Mouse (Mus musculus): ENCODE results near the gene Ei24. TPM values are rescaled to one million over a fixed set of nuclear protein-coding genes. Genes with fewer than 3 reads are reported as not detected.

The Ei24 gene
- polyA plus RNA-seq, 1 experiment from 2014 or later: 125 TPM

DNA sequence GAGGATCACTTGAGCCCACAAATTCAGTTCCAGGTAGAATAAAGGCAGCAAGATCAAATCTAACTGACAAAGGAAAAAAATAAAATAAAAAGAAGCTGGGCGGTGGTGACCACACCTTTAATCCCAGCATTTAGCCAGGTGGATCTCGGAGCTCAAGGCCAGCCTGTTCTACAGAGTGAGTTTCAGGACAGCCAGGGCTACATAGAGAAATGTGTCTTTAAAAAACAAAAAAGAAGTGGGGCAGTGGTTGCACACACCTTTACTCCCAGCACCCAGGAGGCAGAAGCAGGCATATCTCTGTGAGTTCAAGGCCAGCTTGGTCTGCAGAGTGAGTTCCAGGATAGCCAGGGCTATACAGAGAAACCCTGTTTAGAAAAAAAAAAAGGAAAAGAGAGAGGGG lies 4.8 kb upstream of the Ei24 start:
- WGBS: 90% methylated on average over 2 of the region's 2 CpGs
- no peak overlapping the region for H3K27ac ChIP-seq (ENCODE audit: low read depth, low read length)
- ATAC-seq: no peak
- no peaks in the 10 kb centered on the region for H3K9me3 ChIP-seq (ENCODE audit: control insufficient read depth, low read length)
- H3K9ac ChIP-seq (ENCODE audit: low read depth, low read length): no peak overlapping the region
- H3K4me1 ChIP-seq (ENCODE audit: control insufficient read depth, insufficient read depth, low read depth, low read length): no peaks in the 10 kb centered on the region
- no peaks in the 10 kb centered on the region for H3K27me3 ChIP-seq (replicated peaks; ENCODE audit: control insufficient read depth, insufficient read depth, low read length)
- no peak overlapping the region for H3K4me2 ChIP-seq (ENCODE audit: low read length)
- no peak overlapping the region for H3K4me3 ChIP-seq (ENCODE audit: low read length)
- no peaks in the 10 kb centered on the region for H3K36me3 ChIP-seq (ENCODE audit: control insufficient read depth, insufficient read depth, low read length)

DNA sequence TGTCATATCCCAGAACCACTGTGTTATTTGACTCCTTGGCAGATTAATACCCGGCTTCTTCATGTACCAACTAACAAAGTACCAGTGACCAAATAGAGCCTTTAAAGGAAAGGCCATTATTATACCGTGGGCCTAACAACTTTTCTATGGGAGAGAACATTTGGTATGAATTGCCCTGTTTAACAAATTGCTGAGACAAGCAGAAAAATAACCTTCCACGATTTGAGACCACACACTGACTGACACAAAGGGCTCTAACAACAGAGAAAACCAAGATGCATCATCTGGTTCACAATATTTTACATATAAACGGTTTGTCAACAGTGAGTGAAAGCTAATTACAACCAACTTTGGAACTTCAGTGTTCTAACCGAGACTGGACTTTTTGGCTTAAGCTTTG lies 969 bp downstream of the Ei24 start:
- Histone ChIP-seq H3K4me1 (ENCODE audit: control insufficient read depth, insufficient read depth, low read depth, low read length) (peaks cover 11% of the 10 kb centered on the region), H3K36me3 (ENCODE audit: control insufficient read depth, insufficient read depth, low read length) (0 out of 2 replicates have a peak, but pooled peaks cover 2% of the 10 kb centered on the region), H3K27ac (ENCODE audit: low read depth, low read length) (no peak overlapping the region), H3K4me3 (ENCODE audit: low read length) (peak overlapping the region; percentile 71), H3K9me3 (ENCODE audit: control insufficient read depth, low read length) (no peaks in the 10 kb centered on the region), H3K9ac (ENCODE audit: low read depth, low read length) (peak overlapping the region; percentile 86), H3K27me3 (replicated peaks; ENCODE audit: control insufficient read depth, insufficient read depth, low read length) (no peaks in the 10 kb centered on the region), H3K4me2 (ENCODE audit: low read length) (peak overlapping the region; percentile 73)
- WGBS: 17% methylated on average over 5 of the region's 5 CpGs
- ATAC-seq: no peak

DNA sequence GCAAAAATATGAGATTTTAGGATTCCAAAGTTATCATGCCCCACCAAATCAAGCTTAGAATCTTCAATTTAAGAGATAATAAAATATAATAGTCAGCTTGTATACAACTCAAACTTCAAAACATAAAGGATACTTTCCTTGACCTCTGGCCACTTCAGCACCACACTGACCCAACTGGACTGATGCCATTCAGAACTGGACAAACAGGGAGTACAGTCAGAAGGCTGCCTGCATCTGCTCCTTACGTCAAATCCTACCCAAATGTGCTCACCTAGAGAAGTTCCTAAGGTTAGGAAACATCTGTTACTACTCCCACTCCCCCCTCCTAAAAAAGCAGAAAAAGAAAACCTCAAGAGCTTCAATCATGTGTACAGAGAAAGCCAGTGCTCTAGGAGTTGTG lies 1.6 kb downstream of the Ei24 start:
- H3K4me2 ChIP-seq (ENCODE audit: low read length): peak overlapping the region; percentile 73
- H3K36me3 ChIP-seq (ENCODE audit: control insufficient read depth, insufficient read depth, low read length): peaks cover 4% of the 10 kb centered on the region; the same call in 1 of the 2 replicates
- H3K27me3 ChIP-seq (replicated peaks; ENCODE audit: control insufficient read depth, insufficient read depth, low read length): no peaks in the 10 kb centered on the region
- no peaks in the 10 kb centered on the region for H3K9me3 ChIP-seq (ENCODE audit: control insufficient read depth, low read length)
- no peak overlapping the region for H3K9ac ChIP-seq (ENCODE audit: low read depth, low read length)
- no peak overlapping the region for H3K4me3 ChIP-seq (ENCODE audit: low read length)
- peaks cover 11% of the 10 kb centered on the region for H3K4me1 ChIP-seq (ENCODE audit: control insufficient read depth, insufficient read depth, low read depth, low read length)
- no peak overlapping the region for H3K27ac ChIP-seq (ENCODE audit: low read depth, low read length)
- WGBS: 76% methylated on average over 1 of the region's 1 CpGs
- ATAC-seq: no peak

DNA sequence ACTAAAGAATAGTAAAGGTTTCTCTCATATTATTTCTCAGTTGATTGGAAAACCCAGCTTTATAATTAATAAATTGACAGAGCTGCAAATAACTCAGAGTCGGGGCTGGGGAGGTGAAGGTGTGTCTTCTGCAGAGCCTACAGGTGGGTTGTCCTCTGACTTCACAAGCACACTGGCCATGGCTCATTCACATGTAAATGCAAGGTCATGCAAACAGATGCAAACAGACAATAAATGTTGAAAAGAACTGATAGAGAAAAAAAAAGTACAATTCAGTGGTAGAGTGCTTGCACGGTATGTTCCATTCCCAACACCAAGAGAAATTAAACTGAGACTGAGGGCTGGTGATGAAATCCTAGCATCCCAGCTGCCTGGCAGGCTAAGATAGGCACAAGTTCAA lies 2.7 kb downstream of the Ei24 start:
- Histone ChIP-seq H3K36me3 (ENCODE audit: control insufficient read depth, insufficient read depth, low read length) (peaks cover 12% of the 10 kb centered on the region), H3K4me3 (ENCODE audit: low read length) (no peak overlapping the region), H3K9ac (ENCODE audit: low read depth, low read length) (no peak overlapping the region), H3K4me2 (ENCODE audit: low read length) (no peak overlapping the region), H3K27me3 (replicated peaks; ENCODE audit: control insufficient read depth, insufficient read depth, low read length) (no peaks in the 10 kb centered on the region), H3K27ac (ENCODE audit: low read depth, low read length) (no peak overlapping the region), H3K4me1 (ENCODE audit: control insufficient read depth, insufficient read depth, low read depth, low read length) (peaks cover 11% of the 10 kb centered on the region), H3K9me3 (ENCODE audit: control insufficient read depth, low read length) (no peaks in the 10 kb centered on the region)
- ATAC-seq: no peak
- WGBS: 76% methylated on average over 2 of the region's 2 CpGs

DNA sequence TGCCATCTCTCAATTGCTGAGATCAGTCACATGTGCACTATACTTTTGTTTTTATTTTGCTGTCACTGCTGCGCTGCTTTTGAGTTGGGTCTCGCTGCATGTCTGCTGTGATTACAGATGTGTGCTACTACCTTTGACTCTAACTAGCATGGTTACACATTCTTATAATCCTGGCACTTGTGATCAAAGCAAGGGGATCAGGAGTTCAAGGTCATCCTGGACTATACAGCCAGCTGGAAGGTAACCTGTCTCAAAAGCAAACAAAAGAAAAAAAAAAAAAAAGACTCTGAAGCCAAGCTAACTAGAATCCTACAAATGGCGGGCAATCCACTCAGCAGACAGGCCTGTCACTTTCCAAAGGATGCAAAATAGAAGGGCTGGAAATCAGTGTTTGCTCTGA lies 5.0 kb downstream of the Ei24 start:
- WGBS: 97% methylated on average over 3 of the region's 3 CpGs
- no peak for ATAC-seq
- Histone ChIP-seq H3K36me3 (ENCODE audit: control insufficient read depth, insufficient read depth, low read length) (peaks cover 28% of the 10 kb centered on the region), H3K27ac (ENCODE audit: low read depth, low read length) (no peak overlapping the region), H3K4me3 (ENCODE audit: low read length) (no peak overlapping the region), H3K27me3 (replicated peaks; ENCODE audit: control insufficient read depth, insufficient read depth, low read length) (no peaks in the 10 kb centered on the region), H3K9me3 (ENCODE audit: control insufficient read depth, low read length) (no peaks in the 10 kb centered on the region), H3K4me1 (ENCODE audit: control insufficient read depth, insufficient read depth, low read depth, low read length) (peaks cover 11% of the 10 kb centered on the region), H3K4me2 (ENCODE audit: low read length) (no peak overlapping the region), H3K9ac (ENCODE audit: low read depth, low read length) (no peak overlapping the region)

DNA sequence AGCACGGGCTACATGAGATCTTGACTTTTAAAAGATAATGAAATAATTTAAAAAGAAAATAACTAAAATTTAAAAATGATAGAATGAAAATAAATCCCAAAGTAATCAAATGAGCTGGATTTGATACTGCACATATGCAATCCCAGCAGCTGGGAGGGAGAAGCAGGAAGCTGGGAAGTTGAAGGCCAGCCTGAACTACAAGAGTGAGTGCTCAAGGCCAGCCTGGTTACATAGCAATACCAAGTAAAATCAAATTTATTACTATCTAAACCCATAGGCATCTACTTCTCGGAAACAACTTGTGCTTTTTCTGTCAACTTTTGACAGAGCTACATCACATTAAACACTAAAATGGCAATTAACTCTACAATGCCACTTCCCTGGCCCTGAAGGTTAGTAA lies 13.3 kb downstream of the Ei24 start:
- no peaks in the 10 kb centered on the region for H3K27me3 ChIP-seq (replicated peaks; ENCODE audit: control insufficient read depth, insufficient read depth, low read length)
- no peak overlapping the region for H3K4me3 ChIP-seq (ENCODE audit: low read length)
- no peak overlapping the region for H3K27ac ChIP-seq (ENCODE audit: low read depth, low read length)
- H3K36me3 ChIP-seq (ENCODE audit: control insufficient read depth, insufficient read depth, low read length): peaks cover 48% of the 10 kb centered on the region
- H3K4me1 ChIP-seq (ENCODE audit: control insufficient read depth, insufficient read depth, low read depth, low read length): no peaks in the 10 kb centered on the region
- no peak overlapping the region for H3K4me2 ChIP-seq (ENCODE audit: low read length)
- ATAC-seq: no peak
- no peak overlapping the region for H3K9ac ChIP-seq (ENCODE audit: low read depth, low read length)
- WGBS: 94% methylated on average over 2 of the region's 2 CpGs
- H3K9me3 ChIP-seq (ENCODE audit: control insufficient read depth, low read length): no peaks in the 10 kb centered on the region

DNA sequence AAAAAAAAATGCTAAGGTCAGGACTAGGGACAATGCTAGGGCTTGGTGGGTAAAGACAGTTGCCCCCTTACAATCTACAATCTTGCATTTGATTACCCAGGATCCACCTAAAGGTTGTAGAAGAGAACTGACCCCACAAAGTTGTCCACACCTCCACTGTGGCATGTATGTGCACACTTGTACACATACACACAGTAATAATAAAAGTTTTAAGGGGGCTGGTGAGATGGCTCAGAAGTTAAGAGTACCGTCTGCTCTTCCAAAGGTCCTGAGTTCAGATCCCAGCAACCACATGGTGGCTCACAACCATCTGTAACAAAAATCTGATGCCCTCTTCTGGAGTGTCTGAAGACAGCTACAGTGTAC lies 28.2 kb downstream of the Ei24 start:
- Histone ChIP-seq H3K4me3 (ENCODE audit: low read length) (no peak overlapping the region), H3K4me2 (ENCODE audit: low read length) (no peak overlapping the region; the same call in 1 of the 2 replicates)
- 85% methylated on average over 1 of the region's 1 CpGs for WGBS

DNA sequence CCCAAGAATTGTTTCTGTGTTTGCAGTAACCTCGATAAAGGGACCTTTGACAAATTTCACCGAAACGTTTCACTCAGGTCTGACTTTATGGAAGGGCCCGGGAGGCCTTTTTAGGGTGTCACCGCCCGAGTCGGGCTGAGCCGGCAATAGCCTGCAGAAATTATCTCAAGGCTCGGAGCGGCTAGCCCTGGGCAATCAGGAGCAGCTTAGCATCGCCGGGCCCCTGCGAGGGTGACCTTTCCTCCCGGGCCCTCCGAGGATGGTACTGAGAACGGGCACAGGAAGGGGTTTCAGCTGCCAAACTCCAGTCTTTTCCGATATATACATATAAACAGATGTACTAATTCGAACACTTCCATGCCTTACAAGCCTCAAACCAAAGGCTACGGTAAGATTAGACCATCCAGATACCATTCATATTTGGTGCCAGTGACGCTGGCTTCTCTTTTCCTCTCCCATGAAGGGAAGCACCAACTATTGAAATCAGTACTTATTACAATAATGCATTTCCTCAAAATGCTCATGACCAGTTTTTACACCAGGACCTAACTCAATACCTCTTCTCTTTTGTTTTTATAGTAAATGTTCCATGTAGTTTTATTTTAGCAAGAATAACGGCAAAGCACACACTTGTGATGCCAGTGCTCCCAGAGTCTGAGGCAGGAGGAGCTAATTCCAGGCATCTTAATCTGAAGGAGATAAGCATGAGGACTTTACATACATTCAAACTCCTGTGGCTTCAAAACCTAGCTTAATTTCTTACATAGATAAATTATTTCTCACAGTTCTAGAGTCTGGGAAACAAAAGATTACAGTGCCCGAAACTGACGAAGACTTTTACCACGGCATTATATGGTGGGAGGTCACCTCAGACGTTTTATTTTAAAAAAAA lies 28.8 kb downstream of the Ei24 start:
- Histone ChIP-seq H3K4me1 (ENCODE audit: control insufficient read depth, insufficient read depth, low read depth, low read length) (peaks cover 16% of the 10 kb centered on the region), H3K4me2 (ENCODE audit: low read length) (peak overlapping the region; percentile 84), H3K4me3 (ENCODE audit: low read length) (peak overlapping the region; percentile 73), H3K9ac (ENCODE audit: low read depth, low read length) (peak overlapping the region; percentile 84), H3K9me3 (ENCODE audit: control insufficient read depth, low read length) (no peaks in the 10 kb centered on the region), H3K36me3 (ENCODE audit: control insufficient read depth, insufficient read depth, low read length) (no peaks in the 10 kb centered on the region), H3K27me3 (replicated peaks; ENCODE audit: control insufficient read depth, insufficient read depth, low read length) (no peaks in the 10 kb centered on the region), H3K27ac (ENCODE audit: low read depth, low read length) (peak overlapping the region; percentile 87)
- ATAC-seq: peak; percentile 1
- 15% methylated on average over 25 of the region's 25 CpGs for WGBS

More for the DNA sequence above, 28.2 kb downstream of the Ei24 start:
- no peaks in the 10 kb centered on the region for H3K9me3 ChIP-seq (ENCODE audit: control insufficient read depth, low read length)
- peaks cover 16% of the 10 kb centered on the region for H3K4me1 ChIP-seq (ENCODE audit: control insufficient read depth, insufficient read depth, low read depth, low read length)
- H3K27me3 ChIP-seq (replicated peaks; ENCODE audit: control insufficient read depth, insufficient read depth, low read length): no peaks in the 10 kb centered on the region
- no peaks in the 10 kb centered on the region for H3K36me3 ChIP-seq (ENCODE audit: control insufficient read depth, insufficient read depth, low read length)
- ATAC-seq: no peak
- H3K27ac ChIP-seq (ENCODE audit: low read depth, low read length): no peak overlapping the region
- H3K9ac ChIP-seq (ENCODE audit: low read depth, low read length): no peak overlapping the region

DNA sequence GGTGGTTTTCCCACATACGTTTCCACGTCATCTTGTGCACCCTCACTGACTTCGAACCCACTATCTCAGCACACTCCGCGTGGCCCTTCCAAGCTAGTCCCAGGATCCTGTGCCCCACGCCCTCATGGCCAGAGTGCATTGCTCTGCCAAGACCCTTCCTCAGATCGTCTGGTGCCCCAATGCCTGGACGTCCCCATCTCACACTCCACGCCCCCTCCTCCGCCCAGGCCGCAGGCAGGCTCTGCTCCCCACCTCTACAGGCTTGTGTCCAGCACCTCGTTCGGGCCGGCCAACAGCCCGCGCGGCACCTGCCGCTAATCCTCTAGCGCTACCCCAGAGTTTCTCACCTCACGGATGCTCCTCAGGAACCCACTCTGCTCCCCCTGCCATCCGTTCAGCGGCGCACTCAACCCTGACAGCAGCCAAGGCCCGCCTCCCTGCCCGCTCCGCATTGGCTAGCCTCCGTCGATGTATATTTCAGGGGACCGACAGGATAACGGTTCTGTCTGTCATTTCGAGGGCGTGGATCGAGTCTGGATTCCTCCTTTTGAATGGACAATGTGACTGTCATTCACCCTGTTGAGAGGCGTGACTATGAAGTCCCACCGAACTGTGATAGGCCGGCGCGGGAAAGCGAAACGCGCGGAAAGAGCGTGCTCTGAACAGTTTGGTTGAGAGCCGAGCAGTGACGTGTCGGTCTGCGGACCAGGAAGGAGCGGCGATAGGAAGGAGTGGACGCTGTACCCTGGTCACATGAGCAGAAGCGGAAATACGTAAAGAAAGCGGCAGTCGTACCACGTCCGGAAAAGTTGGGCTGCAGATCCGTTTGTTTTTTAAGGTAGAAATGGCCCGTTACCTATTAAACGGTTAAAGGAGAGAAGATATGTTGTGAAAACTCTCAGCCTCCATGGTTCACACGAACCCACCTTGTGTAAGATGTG lies 29.7 kb downstream of the Ei24 start, which contains the start of gene Stt3a:
TSS of gene Stt3a (minus strand) at position 477 of the 941 bp plus-strand sequence.
- Histone ChIP-seq H3K9ac (ENCODE audit: low read depth, low read length) (peak within 1 kb of the TSS; percentile 84), H3K36me3 (ENCODE audit: control insufficient read depth, insufficient read depth, low read length) (peaks cover 6% of the 10 kb centered on the region; the same call in 1 of the 2 replicates), H3K27me3 (replicated peaks; ENCODE audit: control insufficient read depth, insufficient read depth, low read length) (no peaks in the 10 kb centered on the region), H3K4me1 (ENCODE audit: control insufficient read depth, insufficient read depth, low read depth, low read length) (peaks cover 16% of the 10 kb centered on the region), H3K4me2 (ENCODE audit: low read length) (peak within 1 kb of the TSS; percentile 84), H3K27ac (ENCODE audit: low read depth, low read length) (peak within 1 kb of the TSS; percentile 87), H3K4me3 (ENCODE audit: low read length) (peak within 1 kb of the TSS; percentile 73), H3K9me3 (ENCODE audit: control insufficient read depth, low read length) (no peaks in the 10 kb centered on the region)
- ATAC-seq: peak; percentile 100
- WGBS: under 1% methylated on average over 60 of the region's 60 CpGs
